Mouse (Mus musculus): Measurements from ENCODE around the gene Ccdc102a.

- TF ChIP-seq ZNF384 (IDR thresholded peaks at IDR 0.05; ENCODE audit: low read depth, low read length) (no peak), CHD2 (IDR thresholded peaks at IDR 0.05; ENCODE audit: low read depth, low read length) (no peak), ZC3H11A (IDR thresholded peaks at IDR 0.05; ENCODE audit: borderline replicate concordance, low read depth, low read length) (no peak), HCFC1 (IDR thresholded peaks at IDR 0.05; ENCODE audit: borderline replicate concordance, insufficient read depth, low read length) (no peak), MAFK (IDR thresholded peaks at IDR 0.05; ENCODE audit: insufficient read depth, low read depth, low read length) (no peak)
Measured at GRCm38 (mm10) chr8:94923405-94923804, 5.5 kb upstream of the Ccdc102a start, which contains the start of gene Adgrg5.

All from ES-E14 (cell line).